Mouse (Mus musculus) urinary bladder, adult 18-20 months (tissue): Measurements from ENCODE around the gene Olfr606.
"Not testable (repeated sequence)": the region's sequence is repeated elsewhere in the genome, so short reads cannot be mapped to it uniquely, and the experiment has no call there.

Experiments
- DNase-seq, 2 experiments: peaks; one replicate each; pipeline ENCODE4 v3.0.0; 2022; ENCODE audit warnings: low spot score in 2 of 2, mixed read lengths in 2 of 2

Gene Olfr606

DNA sequence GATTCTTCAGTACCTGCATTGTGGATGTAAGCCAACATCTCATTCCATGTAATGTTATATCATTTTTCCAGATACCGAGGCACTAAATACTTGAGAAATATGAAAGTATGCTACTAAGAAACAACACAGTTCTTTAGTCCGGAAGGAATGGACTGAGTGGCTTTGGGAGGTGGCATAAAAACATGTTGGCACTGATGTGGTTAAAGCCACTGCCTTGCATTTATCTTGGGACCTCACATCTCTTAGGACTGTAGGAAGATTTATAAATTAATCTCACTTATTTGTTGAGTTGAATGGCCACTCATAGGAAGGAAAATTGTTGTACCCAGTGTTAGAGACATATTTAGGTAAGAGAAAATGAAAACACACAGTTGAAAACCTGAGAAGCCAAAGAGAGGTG is at the start of gene Olfr606:
TSS of gene Olfr606 (plus strand) at position 301 of the 400 bp plus-strand sequence.
- DNase-seq = no peak

DNA sequence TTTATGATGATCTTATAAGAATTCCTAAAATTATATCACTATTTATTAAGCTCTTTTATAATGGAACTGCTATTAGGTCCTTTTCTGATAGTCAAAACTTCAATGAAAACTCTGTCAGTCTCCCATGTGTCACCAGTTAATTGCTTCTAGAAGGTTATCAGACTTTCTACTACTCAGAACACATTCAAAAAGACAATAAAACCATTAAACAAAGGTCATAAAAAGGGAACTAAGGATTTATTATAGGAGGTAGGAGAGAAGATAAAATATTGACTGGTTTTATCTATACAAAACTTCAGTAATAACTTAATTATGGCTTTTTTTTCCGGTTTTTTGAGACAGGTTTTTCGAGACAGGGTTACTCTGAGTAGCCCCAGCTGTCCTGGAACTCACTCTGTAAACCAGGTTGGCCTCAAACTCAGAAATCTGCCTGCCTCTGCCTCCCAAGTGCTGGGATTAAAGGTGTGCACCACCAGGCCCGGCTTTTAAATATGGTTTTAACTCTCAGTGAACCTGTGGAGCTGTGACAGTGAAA is 42.3 kb upstream of the Olfr606 start:
- not testable (repeated sequence) for DNase-seq

- not testable (repeated sequence) for DNase-seq
Measured at GRCm38 (mm10) chr7:103414772-103415171, 34.1 kb upstream of the Olfr606 start, which contains the start of gene Usp17lc. Gene Usp17lc, plus strand, starts transcription at chr7:103415072.

DNA sequence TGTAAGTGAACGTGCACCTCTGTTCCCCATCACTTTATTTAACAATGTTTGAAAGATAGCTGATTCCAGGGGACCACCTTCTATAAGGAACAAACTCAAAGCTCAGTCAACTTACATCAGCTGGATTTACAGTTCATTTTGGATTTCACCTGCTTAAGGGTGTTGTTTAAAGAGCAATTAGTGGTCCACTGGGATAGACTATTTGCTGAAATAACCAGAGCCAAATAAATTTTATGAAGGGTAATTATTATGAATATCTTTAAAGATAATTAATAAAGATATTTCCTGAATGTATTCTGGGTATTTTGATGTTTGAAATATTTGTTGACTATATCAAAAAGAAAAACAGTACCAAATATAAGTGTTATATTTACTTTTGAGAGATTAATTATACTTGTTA is 3.5 kb upstream of the Olfr606 start, which contains the start of gene Olfr605:
TSS of gene Olfr605 (minus strand) at position 101 of the 400 bp plus-strand sequence.
- DNase-seq = no peak

- DNase-seq = no peak
Measured at GRCm38 (mm10) chr7:103460590-103460989, 11.7 kb downstream of the Olfr606 start.

DNA sequence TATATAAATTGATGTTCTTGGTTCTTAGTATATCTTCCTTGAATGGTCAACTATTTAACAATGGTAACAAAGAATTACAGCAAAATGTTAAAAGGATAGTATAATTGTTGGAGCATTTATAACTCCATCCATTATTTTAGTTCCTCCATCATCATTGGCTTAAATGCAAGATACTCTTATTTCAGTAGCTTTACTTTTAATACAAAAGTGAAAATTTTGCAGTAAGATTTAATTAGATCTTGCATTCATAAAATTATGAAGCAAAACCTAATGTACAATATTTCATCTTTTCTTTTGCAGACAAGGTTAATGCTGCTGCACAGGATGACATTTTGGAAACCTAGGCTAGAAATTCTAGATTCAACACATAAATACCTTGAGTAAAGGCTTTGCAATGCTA is 20.7 kb downstream of the Olfr606 start, which contains the start of gene Olfr608:
TSS of gene Olfr608 (plus strand) at position 301 of the 400 bp plus-strand sequence.
- no peak for DNase-seq

DNA sequence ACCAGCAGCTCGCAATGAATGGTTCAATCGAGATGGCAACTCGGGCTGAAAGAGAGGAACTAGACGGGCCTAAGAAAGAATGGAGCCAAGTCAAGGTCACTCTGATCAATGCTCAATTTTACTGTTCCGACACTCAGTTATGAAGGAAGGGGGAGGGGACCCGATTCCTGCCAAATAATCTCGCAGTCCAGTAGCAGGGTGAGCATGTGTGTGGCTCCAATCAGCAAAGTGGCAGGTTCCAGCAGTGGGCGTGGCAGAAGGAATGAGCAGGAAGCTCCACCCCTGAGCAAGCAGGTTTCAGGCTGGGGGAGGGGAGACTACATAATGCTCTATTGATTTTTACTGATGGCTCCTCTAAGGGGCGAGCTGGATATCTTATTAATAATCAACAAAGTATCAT is 28.3 kb downstream of the Olfr606 start:
- DNase-seq = not testable (repeated sequence)

DNA sequence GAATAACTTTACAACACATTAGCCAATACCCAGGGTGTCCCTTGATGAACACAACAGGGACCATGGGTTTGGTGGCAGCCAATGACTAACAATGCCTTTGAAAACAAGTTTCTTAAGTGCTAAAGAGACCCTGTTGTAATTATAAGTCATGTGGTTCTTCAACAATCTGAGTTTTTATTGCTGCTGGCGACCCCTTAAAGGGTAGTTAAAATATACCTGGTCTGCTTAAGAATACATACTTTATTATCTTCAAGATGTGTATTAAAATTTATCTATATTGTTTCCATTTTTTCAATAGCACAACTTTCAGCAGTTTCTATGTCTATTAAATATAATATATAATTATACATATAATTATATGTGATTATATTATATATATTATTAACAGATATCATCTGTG is 49.1 kb downstream of the Olfr606 start, which contains the start of gene Olfr609:
TSS of gene Olfr609 (minus strand) at position 101 of the 400 bp plus-strand sequence.
- no peak for DNase-seq
